Mouse (Mus musculus) neural tube, embryonic 15.5 days (tissue): Measurements from ENCODE around the gene Fyttd1. TPM values are rescaled to one million over a fixed set of nuclear protein-coding genes. Genes with fewer than 3 reads are reported as not detected.

Experiments used
- ATAC-seq: fragments of 200-750 bp; cut with Nextera tagmentation; 2 replicates; pipeline ENCODE4 v1.8.0; 2017; ENCODE audit warnings: mild to moderate bottlenecking, moderate TSS enrichment, moderate library complexity; ENCODE audit not compliant: low FRiP score
- H3K27ac ChIP-seq: fragments of 300-500 bp; sonication (generic); replicated peaks from 2 replicates; pipeline ENCODE4 v1.5.1; 2015; ENCODE audit warnings: mild to moderate bottlenecking, inconsistent platforms
- H3K27me3 ChIP-seq: fragments of 300-500 bp; sonication (generic); replicated peaks from 2 replicates; pipeline ENCODE4 v1.6.1; 2015; ENCODE audit warnings: inconsistent platforms
- H3K36me3 ChIP-seq: fragments of 300-500 bp; sonication (generic); 2 replicates; pipeline ENCODE4 v1.6.1; 2015; ENCODE audit warnings: inconsistent platforms
- H3K4me1 ChIP-seq: fragments of 300-500 bp; sonication (generic); 2 replicates; pipeline ENCODE4 v1.6.1; 2015; ENCODE audit warnings: inconsistent platforms
- H3K4me2 ChIP-seq: fragments of 300-500 bp; sonication (generic); 2 replicates; pipeline ENCODE4 v1.6.1; 2015; ENCODE audit warnings: inconsistent platforms, mild to moderate bottlenecking, moderate library complexity
- H3K4me3 ChIP-seq: fragments of 300-500 bp; sonication (generic); replicated peaks from 2 replicates; pipeline ENCODE4 v1.5.1; 2015; ENCODE audit warnings: mild to moderate bottlenecking, inconsistent platforms
- H3K9ac ChIP-seq: fragments of 300-500 bp; sonication (generic); replicated peaks from 2 replicates; pipeline ENCODE4 v1.6.1; 2015; ENCODE audit warnings: mild to moderate bottlenecking, inconsistent platforms
- H3K9me3 ChIP-seq: fragments of 300-500 bp; sonication (generic); replicated peaks from 2 replicates; pipeline ENCODE4 v1.6.1; 2016; ENCODE audit warnings: inconsistent platforms
- WGBS: fragments of 180-500 bp; shearing (Covaris S2); methylation state at CpG from one replicate; pipeline ENCODE4 v1.1.7; 2015; ENCODE audit warnings: mixed read lengths; 5-methylcytosine and 5-hydroxymethylcytosine counted together
- polyA plus RNA-seq: library from polyadenylated mRNA; unstranded; fragments of >200 nt; fragmentation: Nextera tagmentation; extraction: Ambion mirVana; gene quantifications from 2 replicates; pipeline ENCODE4 v1.2.1, GENCODE M21; 2015

The Fyttd1 gene
- polyA plus RNA-seq, 1 experiment from 2014 or later, result 102 TPM

DNA sequence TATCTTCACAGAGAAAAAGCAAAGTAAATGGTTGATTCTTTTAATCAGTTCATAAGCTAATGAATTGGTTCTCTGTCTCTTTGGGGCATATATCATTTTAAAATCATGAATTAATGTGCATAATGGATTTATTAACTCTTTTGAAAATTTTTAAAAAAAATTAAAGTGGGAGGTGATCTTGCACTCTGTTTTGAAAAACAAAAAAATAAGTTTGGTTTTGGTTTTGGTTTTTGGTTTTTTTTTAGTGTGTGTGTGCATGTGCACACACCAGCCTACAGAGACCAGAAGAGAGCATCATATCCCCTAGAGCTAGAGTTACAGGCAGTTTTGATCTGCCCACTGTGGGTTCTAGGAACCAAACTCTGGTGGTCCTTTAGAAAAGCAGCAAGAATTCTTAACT, 72.0 kb downstream of the Fyttd1 start:
- ATAC-seq, result no peak
- Histone ChIP-seq H3K27ac (no peak overlapping the region), H3K4me1 (no peaks in the 10 kb centered on the region; the same call in 1 of the 2 replicates)

GRCm38 (mm10) chr16:32951074-32951473, 73.8 kb downstream of the Fyttd1 start:
- Histone ChIP-seq H3K9me3 (no peaks in the 10 kb centered on the region), H3K9ac (no peak overlapping the region), H3K4me3 (no peak overlapping the region), H3K4me2 (no peak overlapping the region), H3K4me1 (no peaks in the 10 kb centered on the region; the same call in 1 of the 2 replicates), H3K36me3 (0 out of 2 replicates have a peak, but pooled peaks cover 6% of the 10 kb centered on the region), H3K27ac (no peak overlapping the region), H3K27me3 (no peaks in the 10 kb centered on the region)
- ATAC-seq, result no peak
- WGBS, result 86% methylated on average over 2 of the region's 2 CpGs

More for the DNA sequence above, 72.0 kb downstream of the Fyttd1 start:
- H3K9me3 ChIP-seq, result no peaks in the 10 kb centered on the region
- H3K27me3 ChIP-seq, result no peaks in the 10 kb centered on the region
- H3K4me2 ChIP-seq, result no peak overlapping the region
- H3K36me3 ChIP-seq, result 0 out of 2 replicates have a peak, but pooled peaks cover 3% of the 10 kb centered on the region
- no peak overlapping the region for H3K9ac ChIP-seq
- H3K4me3 ChIP-seq, result no peak overlapping the region

- Histone ChIP-seq H3K4me2 (no peak overlapping the region), H3K27me3 (no peaks in the 10 kb centered on the region), H3K9me3 (no peaks in the 10 kb centered on the region), H3K36me3 (0 out of 2 replicates have a peak, but pooled peaks cover 6% of the 10 kb centered on the region), H3K9ac (no peak overlapping the region), H3K27ac (no peak overlapping the region), H3K4me1 (no peaks in the 10 kb centered on the region), H3K4me3 (no peak overlapping the region)
- no peak for ATAC-seq
- WGBS, result 82% methylated on average over 5 of the region's 5 CpGs
These were observed 76.5 kb downstream of the Fyttd1 start for GRCm38 (mm10) chr16:32953806-32954205.

- Histone ChIP-seq H3K36me3 (peaks cover 9% of the 10 kb centered on the region; the same call in 1 of the 2 replicates), H3K27me3 (no peaks in the 10 kb centered on the region), H3K9ac (no peak overlapping the region), H3K27ac (no peak overlapping the region), H3K9me3 (no peaks in the 10 kb centered on the region), H3K4me1 (no peaks in the 10 kb centered on the region), H3K4me3 (no peak overlapping the region), H3K4me2 (no peak overlapping the region)
- WGBS, result 33% methylated on average over 5 of the region's 6 CpGs
- no peak; the same call in 1 of the 2 replicates for ATAC-seq
These were observed 77.0 kb downstream of the Fyttd1 start for GRCm38 (mm10) chr16:32954304-32954703.

- Histone ChIP-seq H3K9ac (no peak overlapping the region), H3K9me3 (no peaks in the 10 kb centered on the region), H3K4me3 (no peak overlapping the region), H3K4me2 (no peak overlapping the region), H3K4me1 (no peaks in the 10 kb centered on the region), H3K27me3 (no peaks in the 10 kb centered on the region), H3K27ac (no peak overlapping the region), H3K36me3 (peaks cover 26% of the 10 kb centered on the region)
- ATAC-seq, result no peak
- WGBS, result 74% methylated on average over 5 of the region's 5 CpGs
These were observed 79.6 kb downstream of the Fyttd1 start for GRCm38 (mm10) chr16:32956889-32957288.

Other genes with a start within 250 kb of the Fyttd1 start
- gene Tnk2, start 233.6 kb upstream of the Fyttd1 start, polyA plus RNA-seq, result 20.0 and 23.2 TPM in 2 replicates
- gene Muc4, start 141.6 kb upstream of the Fyttd1 start, polyA plus RNA-seq, result 0.14 and 0.24 TPM in 2 replicates
- not detected in 2 replicates for gene Muc20, start 80.1 kb upstream of the Fyttd1 start, polyA plus RNA-seq
- gene Smbd1, start 67.0 kb upstream of the Fyttd1 start, polyA plus RNA-seq, result not detected in 2 replicates
- 31.2 and 31.9 TPM in 2 replicates for gene Rubcn, start 266 bp downstream of the Fyttd1 start, polyA plus RNA-seq
- 31.8 and 36.2 TPM in 2 replicates for gene Lrch3, start 36.6 kb downstream of the Fyttd1 start, polyA plus RNA-seq
- 5.0 and 5.4 TPM in 2 replicates for gene Iqcg, start 178.7 kb downstream of the Fyttd1 start, polyA plus RNA-seq
- 514 and 554 TPM in 2 replicates for gene Rpl35a, start 179.0 kb downstream of the Fyttd1 start, polyA plus RNA-seq
- gene Lmln, start 185.0 kb downstream of the Fyttd1 start, polyA plus RNA-seq, result 2.6 and 5.1 TPM in 2 replicates